Mouse (Mus musculus) heart, embryonic 14.5 days (tissue): ENCODE data around the gene Eif2ak1. TPM values are rescaled to one million over a fixed set of nuclear protein-coding genes. Genes with fewer than 3 reads are reported as not detected.

Source experiments
- polyA plus RNA-seq: library from polyadenylated mRNA; unstranded; fragments of >200 nt; fragmentation: Nextera tagmentation; extraction: Ambion mirVana; gene quantifications from 2 replicates; pipeline ENCODE4 v1.2.1, GENCODE M21; 2014

The Eif2ak1 gene
- polyA plus RNA-seq, 1 experiment from 2014 or later: 25.2 TPM

Other genes with a start within 250 kb of the Eif2ak1 start
- gene Cyth3, start 195.3 kb upstream of the Eif2ak1 start, polyA plus RNA-seq: 49.2 and 56.2 TPM in 2 replicates
- 12.6 and 12.8 TPM in 2 replicates for gene Usp42, start 85.5 kb upstream of the Eif2ak1 start, polyA plus RNA-seq
- 0.26 TPM in 1 of 2 replicates, not detected in the other for gene Ankrd61, start 79.9 kb downstream of the Eif2ak1 start, polyA plus RNA-seq
- gene Aimp2, start 92.1 kb downstream of the Eif2ak1 start, polyA plus RNA-seq: 86.9 and 95.2 TPM in 2 replicates
- 19.2 and 20.9 TPM in 2 replicates for gene Pms2, start 92.2 kb downstream of the Eif2ak1 start, polyA plus RNA-seq
- 0.70 and 0.73 TPM in 2 replicates for gene Gm42421, start 110.4 kb downstream of the Eif2ak1 start, polyA plus RNA-seq
- gene Rsph10b, start 115.2 kb downstream of the Eif2ak1 start, polyA plus RNA-seq: 1.1 and 1.8 TPM in 2 replicates
- 49.7 and 51.5 TPM in 2 replicates for gene Ccz1, start 197.1 kb downstream of the Eif2ak1 start, polyA plus RNA-seq
- not detected in 2 replicates for gene Ocm, start 208.9 kb downstream of the Eif2ak1 start, polyA plus RNA-seq